Mouse (Mus musculus) small intestine, adult 2 months (tissue): ENCODE results near the gene Rpl36a-ps1.

Experiments used
- CTCF ChIP-seq: fragments of 200-500 bp; IDR thresholded peaks from 2 replicates; pipeline ENCODE4 v1.5.1; 2012; ENCODE audit warnings: low read depth, mild to moderate bottlenecking, control low read depth, inconsistent platforms, low read length, moderate library complexity, mixed read lengths; ENCODE audit not compliant: insufficient replicate concordance, insufficient read length; ENCODE audit errors: extremely low read depth
- POLR2A ChIP-seq: fragments of 200-500 bp; IDR thresholded peaks from 2 replicates; pipeline ENCODE4 v1.6.1; 2012; ENCODE audit warnings: low read depth, mild to moderate bottlenecking, control low read depth, inconsistent platforms, low read length, moderate library complexity

- TF ChIP-seq CTCF (no peak), POLR2A (no peak)
Measured at GRCm38 (mm10) chr14:98994218-98994617, at the start of gene Rpl36a-ps1.
